Mouse (Mus musculus): Measurements from ENCODE around the gene Dlgap4.

GRCm38 (mm10) chr2:156651019-156651418 is 37.5 kb downstream of the Dlgap4 start:
- TF ChIP-seq POLR2A (IDR thresholded peaks at IDR 0.05; ENCODE audit: borderline replicate concordance, extremely low read depth, low read depth, low read length) = no peak
- no peak for TF ChIP-seq CTCF (IDR thresholded peaks at IDR 0.05; ENCODE audit: insufficient read depth, low read length)

All from lung, adult 2 months (tissue).